8 mouse cellular contexts compared by ENCODE assay signal in the genomic region with DNA sequence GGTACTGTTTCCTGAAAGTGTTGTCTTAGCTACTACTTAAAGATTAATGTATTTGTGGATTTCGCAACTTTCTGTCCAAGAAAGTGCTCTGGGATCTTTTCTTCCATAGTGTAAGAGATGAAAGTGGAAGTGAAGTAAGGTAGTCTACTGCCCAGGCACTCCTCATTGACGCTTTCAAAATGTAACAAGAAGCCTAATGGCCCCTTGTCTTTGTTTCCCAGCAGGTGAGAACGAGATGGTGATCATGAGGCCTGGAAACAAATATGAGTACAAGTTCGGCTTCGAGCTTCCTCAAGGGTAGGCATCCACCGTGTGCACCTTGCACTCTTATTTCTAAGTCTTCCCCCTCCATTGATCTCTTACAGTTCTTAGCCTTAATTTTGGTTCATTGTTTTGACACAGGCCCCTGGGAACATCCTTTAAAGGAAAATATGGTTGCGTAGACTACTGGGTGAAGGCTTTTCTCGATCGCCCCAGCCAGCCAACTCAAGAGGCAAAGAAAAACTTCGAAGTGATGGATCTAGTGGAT. TPM values are rescaled to one million over a fixed set of nuclear protein-coding genes. Genes with fewer than 3 reads are reported as not detected.
A peak's percentile ranks its signal among the peaks of the same experiment; 100 is the strongest.
DNase-seq lines count a peak whose midpoint lies in the region; ATAC-seq and TF ChIP-seq lines count a peak whose summit lies in the region.

No protein-coding gene starts in this region.

- no peaks in the 10 kb centered on the region for H3K27me3 ChIP-seq in spleen, adult 2 months (ENCODE audit: control insufficient read depth, insufficient read depth, low read length)
- H3K27me3 ChIP-seq in forebrain, embryonic 13.5 days = no peaks in the 10 kb centered on the region
- H3K27me3 ChIP-seq in kidney, postnatal 0 days (ENCODE audit: insufficient read depth, low read length) = no peaks in the 10 kb centered on the region
- no peaks in the 10 kb centered on the region for H3K27me3 ChIP-seq in neural tube, embryonic 15.5 days (replicated peaks)

- peak overlapping the region; percentile 81 for H3K4me2 ChIP-seq in forebrain, embryonic 13.5 days
- peak overlapping the region; percentile 80 for H3K4me2 ChIP-seq in kidney, postnatal 0 days (ENCODE audit: low read length)
- peak overlapping the region; percentile 81 for H3K4me2 ChIP-seq in neural tube, embryonic 15.5 days

- H3K4me1 ChIP-seq in spleen, adult 2 months (ENCODE audit: control insufficient read depth, insufficient read depth, insufficient read length) = peaks cover 30% of the 10 kb centered on the region; the same call in 1 of the 2 replicates
- H3K4me1 ChIP-seq in forebrain, embryonic 13.5 days = peaks cover 63% of the 10 kb centered on the region
- H3K4me1 ChIP-seq in kidney, postnatal 0 days (replicated peaks; ENCODE audit: insufficient read depth, low read length) = peaks cover 12% of the 10 kb centered on the region
- peaks cover 58% of the 10 kb centered on the region for H3K4me1 ChIP-seq in neural tube, embryonic 15.5 days

- TF ChIP-seq POLR2A in spleen, adult 2 months (IDR thresholded peaks at IDR 0.05; ENCODE audit: low read depth, low read length) = no peak

- H3K4me3 ChIP-seq in spleen, adult 2 months (ENCODE audit: extremely low read depth, insufficient read depth, insufficient read length) = peak overlapping the region; percentile 99
- H3K4me3 ChIP-seq in forebrain, embryonic 13.5 days = peak overlapping the region; percentile 57
- H3K4me3 ChIP-seq in kidney, postnatal 0 days (replicated peaks; ENCODE audit: low read depth, low read length) = peak overlapping the region; percentile 76
- H3K4me3 ChIP-seq in neural tube, embryonic 15.5 days (replicated peaks) = peak overlapping the region; percentile 69

- WGBS in spleen, adult 2 months = 1% methylated on average over 10 of the region's 10 CpGs
- 40% methylated on average over 10 of the region's 10 CpGs for WGBS in forebrain, embryonic 13.5 days
- 8% methylated on average over 10 of the region's 10 CpGs for WGBS in kidney, postnatal 0 days
- 25% methylated on average over 10 of the region's 10 CpGs for WGBS in neural tube, embryonic 15.5 days

- no peak for TF ChIP-seq CTCF in spleen, adult 2 months (IDR thresholded peaks at IDR 0.05; ENCODE audit: extremely low read depth, insufficient read depth, insufficient read length, insufficient replicate concordance)
- no peak for TF ChIP-seq CTCF in kidney, postnatal 0 days (IDR thresholded peaks at IDR 0.05; ENCODE audit: low read depth)

- H3K27ac ChIP-seq in spleen, adult 2 months (ENCODE audit: insufficient read depth, low read length) = peak overlapping the region; percentile 99
- H3K27ac ChIP-seq in forebrain, embryonic 13.5 days = no peak overlapping the region
- H3K27ac ChIP-seq in kidney, postnatal 0 days = peak overlapping the region; percentile 97
- H3K27ac ChIP-seq in neural tube, embryonic 15.5 days (replicated peaks) = no peak overlapping the region

- H3K36me3 ChIP-seq in spleen, adult 2 months (ENCODE audit: control insufficient read depth, insufficient read depth, low read length) = peaks cover 26% of the 10 kb centered on the region
- peaks cover 22% of the 10 kb centered on the region for H3K36me3 ChIP-seq in forebrain, embryonic 13.5 days (ENCODE audit: poor library complexity, severe bottlenecking)
- peaks cover 21% of the 10 kb centered on the region for H3K36me3 ChIP-seq in kidney, postnatal 0 days (ENCODE audit: insufficient read depth, low read length)
- H3K36me3 ChIP-seq in neural tube, embryonic 15.5 days = peaks cover 15% of the 10 kb centered on the region

- no peak for ATAC-seq in forebrain, embryonic 13.5 days
- no peak for ATAC-seq in kidney, postnatal 0 days (replicated peaks; ENCODE audit: low FRiP score, low read depth)
- ATAC-seq in neural tube, embryonic 15.5 days (ENCODE audit: low FRiP score) = no peak

- peak overlapping the region; percentile 75 for H3K9ac ChIP-seq in forebrain, embryonic 13.5 days
- H3K9ac ChIP-seq in kidney, postnatal 0 days (ENCODE audit: low read depth, low read length) = peak overlapping the region; percentile 96
- H3K9ac ChIP-seq in neural tube, embryonic 15.5 days (replicated peaks) = peak overlapping the region; percentile 66

- no peaks in the 10 kb centered on the region for H3K9me3 ChIP-seq in forebrain, embryonic 13.5 days (replicated peaks)
- no peaks in the 10 kb centered on the region for H3K9me3 ChIP-seq in kidney, postnatal 0 days (replicated peaks; ENCODE audit: low read length)
- no peaks in the 10 kb centered on the region for H3K9me3 ChIP-seq in neural tube, embryonic 15.5 days (replicated peaks)

- DNase-seq in spleen, adult 2 months (ENCODE audit: low read depth in 1 of 2, low spot score in 2 of 2) = no peak
- DNase-seq in spleen, postnatal 14 days (ENCODE audit: low spot score in 2 of 2) = no peak
- no peak for DNase-seq in kidney, postnatal 0 days (ENCODE audit: low spot score)
- no peak for DNase-seq in cerebellum, postnatal 14 days
- no peak for DNase-seq in frontal cortex, adult 2 months (ENCODE audit: extremely low spot score in 1 of 2, low spot score in 1 of 2)
- DNase-seq in layer of hippocampus, adult 18-20 months (ENCODE audit: low spot score in 2 of 2) = no peak

RNA-seq across cellular contexts. Expression of gene Txnip, which starts 1.0 kb away (rescaled TPM):
- 423 and 439 TPM in 2 replicates for polyA plus RNA-seq in spleen, adult 2 months (2012; rRNA removed)
- 49.1 and 51.0 TPM in 2 replicates for polyA plus RNA-seq in forebrain, embryonic 13.5 days (2015; fragmentation: Nextera tagmentation; extraction: Ambion mirVana)
- polyA plus RNA-seq in kidney, postnatal 0 days (2015; fragmentation: Nextera tagmentation; extraction: Ambion mirVana) = 241 and 254 TPM in 2 replicates
- polyA plus RNA-seq in neural tube, embryonic 15.5 days (2015; fragmentation: Nextera tagmentation; extraction: Ambion mirVana) = 52.5 and 72.5 TPM in 2 replicates
- polyA plus RNA-seq in frontal cortex, adult 2 months (2012; rRNA removed) = 27.5 and 27.7 TPM in 2 replicates
- 10 to 100 TPM; 28.1 to 34.8 TPM for total RNA-seq in layer of hippocampus, adult 18-20 months (2021)

RNA-seq across cellular contexts. Expression of gene Gm16253, which starts 18.1 kb away (rescaled TPM):
- 0.18 TPM in 1 of 2 replicates, not detected in the other for polyA plus RNA-seq in spleen, adult 2 months (2012; rRNA removed)
- 1.2 and 1.3 TPM in 2 replicates for polyA plus RNA-seq in forebrain, embryonic 13.5 days (2015; fragmentation: Nextera tagmentation; extraction: Ambion mirVana)
- not detected in 2 replicates for polyA plus RNA-seq in kidney, postnatal 0 days (2015; fragmentation: Nextera tagmentation; extraction: Ambion mirVana)
- 1.8 TPM in 2 replicates for polyA plus RNA-seq in neural tube, embryonic 15.5 days (2015; fragmentation: Nextera tagmentation; extraction: Ambion mirVana)
- polyA plus RNA-seq in frontal cortex, adult 2 months (2012; rRNA removed) = not detected in 2 replicates
- total RNA-seq in layer of hippocampus, adult 18-20 months (2021) = not detected

RNA-seq across cellular contexts. Expression of gene Hfe2, which starts 33.8 kb away (rescaled TPM):
- 0.18 and 0.32 TPM in 2 replicates for polyA plus RNA-seq in spleen, adult 2 months (2012; rRNA removed)
- 0.25 and 0.36 TPM in 2 replicates for polyA plus RNA-seq in forebrain, embryonic 13.5 days (2015; fragmentation: Nextera tagmentation; extraction: Ambion mirVana)
- 0.07 and 0.10 TPM in 2 replicates for polyA plus RNA-seq in kidney, postnatal 0 days (2015; fragmentation: Nextera tagmentation; extraction: Ambion mirVana)
- polyA plus RNA-seq in neural tube, embryonic 15.5 days (2015; fragmentation: Nextera tagmentation; extraction: Ambion mirVana) = 2.4 and 3.0 TPM in 2 replicates
- polyA plus RNA-seq in frontal cortex, adult 2 months (2012; rRNA removed) = 0.60 and 1.1 TPM in 2 replicates
- under 1 TPM; 0.25 to 0.30 TPM for total RNA-seq in layer of hippocampus, adult 18-20 months (2021)

RNA-seq across cellular contexts. Expression of gene Polr3gl, which starts 35.2 kb away (rescaled TPM):
- 9.2 and 10.7 TPM in 2 replicates for polyA plus RNA-seq in spleen, adult 2 months (2012; rRNA removed)
- polyA plus RNA-seq in forebrain, embryonic 13.5 days (2015; fragmentation: Nextera tagmentation; extraction: Ambion mirVana) = 37.5 and 40.2 TPM in 2 replicates
- polyA plus RNA-seq in kidney, postnatal 0 days (2015; fragmentation: Nextera tagmentation; extraction: Ambion mirVana) = 26.0 and 28.2 TPM in 2 replicates
- polyA plus RNA-seq in neural tube, embryonic 15.5 days (2015; fragmentation: Nextera tagmentation; extraction: Ambion mirVana) = 35.2 and 35.8 TPM in 2 replicates
- 67.3 and 84.3 TPM in 2 replicates for polyA plus RNA-seq in frontal cortex, adult 2 months (2012; rRNA removed)
- 10 to 100 TPM; 28.7 to 31.6 TPM for total RNA-seq in layer of hippocampus, adult 18-20 months (2021)

RNA-seq across cellular contexts. Expression of gene Ankrd34a, which starts 37.7 kb away (rescaled TPM):
- polyA plus RNA-seq in spleen, adult 2 months (2012; rRNA removed) = 0.14 and 0.15 TPM in 2 replicates
- polyA plus RNA-seq in forebrain, embryonic 13.5 days (2015; fragmentation: Nextera tagmentation; extraction: Ambion mirVana) = 6.6 and 6.7 TPM in 2 replicates
- polyA plus RNA-seq in kidney, postnatal 0 days (2015; fragmentation: Nextera tagmentation; extraction: Ambion mirVana) = 1.2 and 1.3 TPM in 2 replicates
- 18.6 and 21.0 TPM in 2 replicates for polyA plus RNA-seq in neural tube, embryonic 15.5 days (2015; fragmentation: Nextera tagmentation; extraction: Ambion mirVana)
- 50.2 and 57.4 TPM in 2 replicates for polyA plus RNA-seq in frontal cortex, adult 2 months (2012; rRNA removed)
- total RNA-seq in layer of hippocampus, adult 18-20 months (2021) = 10 to 100 TPM; 55.7 to 56.8 TPM

Comparison
In these comparisons a context has a peak if more than half of its experiments do, and no peak if none do; other contexts are left out.
1. H3K27ac ChIP-seq: peak in spleen, adult 2 months (single experiment) and kidney, postnatal 0 days (single experiment); none in forebrain, embryonic 13.5 days (single experiment) and neural tube, embryonic 15.5 days (single experiment).
2. Peak in every context shown above with its lines, with median percentiles within 50 percentile points of each other: H3K4me3 ChIP-seq, H3K4me2 ChIP-seq and H3K9ac ChIP-seq.